In the genomic region with DNA sequence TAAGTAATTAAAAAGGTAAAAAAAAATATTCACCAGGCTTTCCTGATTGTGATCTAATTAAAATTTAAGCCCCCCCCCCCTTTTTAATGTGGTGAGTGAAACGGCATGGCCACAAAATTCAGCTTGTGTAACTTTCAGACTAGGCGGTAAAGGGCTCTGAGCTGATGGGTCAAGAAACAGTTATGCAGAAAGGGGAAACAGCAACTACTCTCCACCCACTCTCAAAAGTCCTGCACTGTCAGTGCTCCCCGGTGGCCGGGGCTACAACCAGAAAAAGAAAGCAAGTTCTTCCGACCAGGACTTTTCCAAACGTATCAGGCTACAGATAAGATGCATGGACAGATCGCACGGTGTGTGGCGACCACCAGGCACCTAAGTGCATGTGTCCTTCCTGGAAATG, we compare ENCODE assay signal across 24 mouse cellular contexts.
DNase-seq lines count a peak whose midpoint lies in the region; ATAC-seq and TF ChIP-seq lines count a peak whose summit lies in the region.
"Had no signal": no experiment of that assay in that cellular context is flagged by ENCODE, and none has a peak within 500 bp of the region (broad histone marks: within the 10 kb centered on the region; RNA-seq: fewer than 3 reads in every experiment).

No protein-coding gene starts in this region.

- TF ChIP-seq POLR2A in bone marrow, adult 2 months (IDR thresholded peaks at IDR 0.05; ENCODE audit: borderline replicate concordance, control insufficient read depth, low read depth, low read length), result no peak

- H3K27ac ChIP-seq in bone marrow, adult 2 months (ENCODE audit: control insufficient read depth, insufficient read depth, low read depth, low read length, poor library complexity), result no peak overlapping the region
- H3K27ac ChIP-seq: embryonic facial prominence, embryonic 10.5 days; embryonic facial prominence, embryonic 12.5 days; forebrain, embryonic 15.5 days had no signal

- 19% methylated on average over 9 of the region's 9 CpGs for WGBS in bone marrow, adult 2 months

- no peaks in the 10 kb centered on the region for H3K4me1 ChIP-seq in bone marrow, adult 2 months (ENCODE audit: control insufficient read depth, insufficient read depth, low read length)
- H3K4me1 ChIP-seq: embryonic facial prominence, embryonic 12.5 days had no signal

- no peak for DNase-seq in urinary bladder, postnatal 4 days (ENCODE audit: low spot score in 2 of 2)
- DNase-seq in testis, postnatal 14 days (ENCODE audit: low spot score), result no peak
- DNase-seq: adrenal gland, adult 2 months; adrenal gland, postnatal 10 days; adrenal gland, postnatal 25 days; B cell, adult 2 months; cerebellum, adult 11 months; cerebellum, adult 18-20 months; cerebellum, adult 8-10 months; cerebellum, adult 9-11 months; cerebellum, postnatal 14 days; cerebellum, postnatal 36 days; forebrain, postnatal 0 days had no signal

- peak overlapping the region; percentile 31 for H3K4me3 ChIP-seq in bone marrow, adult 2 months (replicated peaks; ENCODE audit: control insufficient read depth, low read depth, low read length)
- H3K4me3 ChIP-seq: embryonic facial prominence, embryonic 10.5 days; embryonic facial prominence, embryonic 12.5 days; forebrain, embryonic 13.5 days; forebrain, embryonic 15.5 days had no signal

- peak; percentile 80 for ATAC-seq in granulocyte monocyte progenitor cell, adult 5-6 weeks (replicated peaks; ENCODE audit: poor library complexity, severe bottlenecking)
- ATAC-seq in megakaryocyte, adult 5-6 weeks (ENCODE audit: poor library complexity, severe bottlenecking), result peak; percentile 77
- peak; percentile 47; the same call in 1 of the 2 replicates for ATAC-seq in monocyte, adult 5-6 weeks (replicated peaks; ENCODE audit: insufficient number of reproducible peaks, low FRiP score, low TSS enrichment, poor library complexity, severe bottlenecking)
- no peak for ATAC-seq in cerebellum, adult (ENCODE audit: insufficient number of reproducible peaks, low FRiP score, low TSS enrichment)
- ATAC-seq: CD4-positive, CD25-positive, alpha-beta regulatory T cell, adult 4 months; forebrain, embryonic 13.5 days; forebrain, postnatal 0 days; Patski had no signal

- no peak for TF ChIP-seq CTCF in bone marrow, adult 2 months (IDR thresholded peaks at IDR 0.05; ENCODE audit: control insufficient read depth, insufficient read depth, low read length)
